Mouse (Mus musculus) ES-Bruce4 (cell line): ENCODE measurements around the gene Ak4. TPM values are rescaled to one million over a fixed set of nuclear protein-coding genes. Genes with fewer than 3 reads are reported as not detected.

Source experiments
- H3K27ac ChIP-seq: 2 replicates; pipeline ENCODE4 v1.5.1; 2012; ENCODE audit warnings: low read length, inconsistent platforms; ENCODE audit not compliant: insufficient read depth
- H3K27me3 ChIP-seq: 2 replicates; pipeline ENCODE4 v1.6.1; 2012; ENCODE audit warnings: mild to moderate bottlenecking, low read length, inconsistent platforms; ENCODE audit not compliant: control insufficient read depth, poor library complexity, insufficient read depth, severe bottlenecking
- H3K36me3 ChIP-seq: 2 replicates; pipeline ENCODE4 v1.6.1; 2012; ENCODE audit warnings: inconsistent platforms, mild to moderate bottlenecking, low read length, moderate library complexity; ENCODE audit not compliant: control insufficient read depth, poor library complexity, insufficient read depth, severe bottlenecking
- H3K4me1 ChIP-seq: one replicate; pipeline ENCODE4 v1.8.1; 2011; ENCODE audit warnings: low read length; ENCODE audit not compliant: control insufficient read depth, insufficient read depth
- H3K4me3 ChIP-seq: 2 replicates; pipeline ENCODE4 v1.5.1; 2011; ENCODE audit warnings: low read depth, mild to moderate bottlenecking, low read length
- H3K9ac ChIP-seq: 2 replicates; pipeline ENCODE4 v1.6.1; 2012; ENCODE audit warnings: low read depth, mild to moderate bottlenecking, inconsistent platforms; ENCODE audit not compliant: poor library complexity, severe bottlenecking
- H3K9me3 ChIP-seq: replicated peaks from 2 replicates; pipeline ENCODE4 v1.6.1; 2012; ENCODE audit warnings: mild to moderate bottlenecking, low read length, inconsistent platforms; ENCODE audit not compliant: control insufficient read depth, poor library complexity, insufficient read depth, severe bottlenecking
- CTCF ChIP-seq: IDR thresholded peaks from one replicate; pipeline ENCODE4 v1.8.1; 2011; ENCODE audit warnings: low read depth, low read length
- EP300 ChIP-seq: IDR thresholded peaks from 2 replicates; pipeline ENCODE4 v1.6.1; 2011; ENCODE audit warnings: low read depth, low read length; ENCODE audit not compliant: insufficient read depth
- POLR2A ChIP-seq: IDR thresholded peaks from one replicate; pipeline ENCODE4 v1.8.1; 2011; ENCODE audit warnings: low read length; ENCODE audit not compliant: insufficient read depth
- polyA plus RNA-seq: library from polyadenylated mRNA; stranded (reverse); fragments of >200 nt; gene quantifications from 2 replicates; pipeline ENCODE4 v1.2.4, GENCODE M21; 2011; ENCODE audit warnings: low read depth; ENCODE audit not compliant: missing spikeins, insufficient read depth, insufficient read length

Ak4 gene
- polyA plus RNA-seq, 1 experiment: 62.7 TPM

DNA sequence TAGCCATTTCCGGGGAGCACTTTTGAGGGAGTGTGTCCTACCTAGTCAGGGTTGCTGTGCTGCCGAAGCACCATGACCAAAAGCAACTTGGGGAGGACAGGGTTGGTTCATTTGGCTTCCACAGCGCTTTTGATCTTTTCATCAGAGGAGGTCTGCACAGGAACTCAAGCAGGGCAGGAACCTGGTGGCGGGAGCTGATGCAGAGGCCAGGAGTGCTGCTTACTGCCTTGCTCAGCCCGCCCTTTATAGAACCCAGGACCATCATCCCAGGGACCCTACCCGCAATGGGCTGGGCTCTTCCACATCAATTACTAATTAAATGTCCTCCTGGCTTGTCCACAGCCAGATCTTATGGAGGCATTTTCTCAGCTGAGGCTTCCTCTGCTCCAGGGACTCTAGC, 7.5 kb downstream of the Ak4 start:
- TF ChIP-seq EP300 (no peak), POLR2A (no peak), CTCF (no peak)
- Histone ChIP-seq H3K27me3 (no peaks in the 10 kb centered on the region), H3K9ac (no peak overlapping the region), H3K27ac (no peak overlapping the region), H3K4me1 (peaks cover 2% of the 10 kb centered on the region), H3K4me3 (no peak overlapping the region), H3K9me3 (no peaks in the 10 kb centered on the region), H3K36me3 (no peaks in the 10 kb centered on the region; the same call in 1 of the 2 replicates)

DNA sequence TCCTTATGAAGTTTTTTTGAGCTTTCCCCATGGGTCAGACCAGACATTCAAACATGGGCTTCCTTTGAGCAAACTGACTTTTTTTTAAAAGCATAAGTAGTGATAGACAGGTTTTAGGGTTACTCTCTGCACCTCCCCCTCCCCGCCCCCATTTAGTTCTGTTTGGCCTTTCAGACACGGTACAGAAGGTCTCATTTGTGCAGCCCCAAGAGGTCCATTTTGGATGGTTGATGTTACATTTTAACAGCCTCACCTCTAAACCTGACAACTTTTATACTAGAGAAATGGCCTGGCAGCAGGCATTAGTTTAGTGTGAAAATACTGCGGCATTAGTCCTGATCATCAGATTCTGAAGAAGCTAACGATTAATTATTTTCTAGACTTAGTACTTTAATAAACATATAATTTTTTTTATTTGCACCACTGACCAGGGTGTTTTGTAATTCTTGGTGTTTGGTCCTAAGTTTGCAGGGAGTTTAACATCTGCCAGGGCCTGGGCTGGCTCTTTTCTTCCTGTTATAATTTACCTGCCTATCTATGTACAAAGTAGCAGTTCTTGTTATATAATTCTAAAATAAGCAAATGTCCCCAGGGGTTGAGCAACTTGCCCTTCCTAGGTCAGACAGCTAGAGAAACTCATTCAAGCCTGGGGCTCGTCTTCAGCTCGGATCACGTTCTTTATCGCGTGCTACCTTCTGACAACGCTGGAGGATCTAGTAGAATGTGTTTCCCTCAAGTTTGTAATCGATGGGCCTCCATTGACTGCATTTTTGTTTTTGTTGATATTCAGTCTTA, 9.0 kb downstream of the Ak4 start:
- no peak for TF ChIP-seq CTCF
- no peak for TF ChIP-seq EP300
- TF ChIP-seq POLR2A: no peak
- Histone ChIP-seq H3K27ac (no peak overlapping the region), H3K9ac (no peak overlapping the region), H3K9me3 (no peaks in the 10 kb centered on the region), H3K4me1 (peaks cover 2% of the 10 kb centered on the region), H3K27me3 (no peaks in the 10 kb centered on the region), H3K4me3 (no peak overlapping the region), H3K36me3 (no peaks in the 10 kb centered on the region; the same call in 1 of the 2 replicates)

DNA sequence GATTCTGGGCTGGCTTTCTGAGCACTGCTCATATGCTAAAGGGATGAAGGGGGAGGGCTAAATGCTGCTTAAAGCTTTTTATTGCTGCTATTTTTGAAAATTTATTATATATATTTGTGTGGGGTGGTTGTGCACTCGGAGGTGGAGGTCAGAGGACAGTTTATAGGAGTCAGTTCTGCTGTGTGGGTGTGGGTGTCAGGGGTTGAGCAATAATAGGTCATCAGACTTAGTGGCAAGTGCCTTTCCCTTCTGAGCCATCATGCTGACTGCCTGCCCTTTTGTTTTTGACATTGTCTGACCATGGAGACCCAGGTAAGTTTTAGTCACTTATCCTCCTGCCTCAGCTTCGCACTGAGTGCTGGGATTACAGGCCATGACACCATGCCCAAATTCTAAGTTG, 10.0 kb downstream of the Ak4 start:
- Histone ChIP-seq H3K9me3 (no peaks in the 10 kb centered on the region), H3K9ac (no peak overlapping the region), H3K27ac (no peak overlapping the region), H3K4me3 (no peak overlapping the region), H3K4me1 (peaks cover 2% of the 10 kb centered on the region), H3K36me3 (0 out of 2 replicates have a peak, but pooled peaks cover 2% of the 10 kb centered on the region), H3K27me3 (no peaks in the 10 kb centered on the region)
- TF ChIP-seq EP300 (no peak), POLR2A (no peak), CTCF (no peak)

DNA sequence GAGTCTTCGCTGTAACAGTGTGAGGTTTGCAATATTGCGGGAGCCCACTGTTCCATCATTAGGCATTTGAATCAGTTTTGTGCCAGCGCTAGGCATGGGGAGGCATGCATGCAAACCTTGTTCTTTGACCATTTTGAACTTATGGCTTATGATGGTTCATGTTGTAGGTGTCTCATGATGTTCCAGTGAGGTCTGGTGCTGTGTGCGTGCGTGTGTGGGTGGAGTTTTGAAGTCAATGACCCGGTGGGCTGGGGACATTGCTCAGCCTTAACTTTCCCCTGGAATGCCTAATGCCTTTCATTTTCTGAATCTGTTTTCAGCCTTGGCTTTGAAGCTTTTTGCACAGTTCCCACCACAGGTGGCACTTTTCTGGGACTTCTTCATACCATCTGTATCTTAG, 10.9 kb downstream of the Ak4 start:
- Histone ChIP-seq H3K4me3 (no peak overlapping the region), H3K27ac (no peak overlapping the region), H3K36me3 (0 out of 2 replicates have a peak, but pooled peaks cover 3% of the 10 kb centered on the region), H3K9ac (no peak overlapping the region), H3K4me1 (peaks cover 2% of the 10 kb centered on the region), H3K9me3 (no peaks in the 10 kb centered on the region), H3K27me3 (no peaks in the 10 kb centered on the region)
- TF ChIP-seq EP300 (no peak), POLR2A (no peak), CTCF (no peak)

DNA sequence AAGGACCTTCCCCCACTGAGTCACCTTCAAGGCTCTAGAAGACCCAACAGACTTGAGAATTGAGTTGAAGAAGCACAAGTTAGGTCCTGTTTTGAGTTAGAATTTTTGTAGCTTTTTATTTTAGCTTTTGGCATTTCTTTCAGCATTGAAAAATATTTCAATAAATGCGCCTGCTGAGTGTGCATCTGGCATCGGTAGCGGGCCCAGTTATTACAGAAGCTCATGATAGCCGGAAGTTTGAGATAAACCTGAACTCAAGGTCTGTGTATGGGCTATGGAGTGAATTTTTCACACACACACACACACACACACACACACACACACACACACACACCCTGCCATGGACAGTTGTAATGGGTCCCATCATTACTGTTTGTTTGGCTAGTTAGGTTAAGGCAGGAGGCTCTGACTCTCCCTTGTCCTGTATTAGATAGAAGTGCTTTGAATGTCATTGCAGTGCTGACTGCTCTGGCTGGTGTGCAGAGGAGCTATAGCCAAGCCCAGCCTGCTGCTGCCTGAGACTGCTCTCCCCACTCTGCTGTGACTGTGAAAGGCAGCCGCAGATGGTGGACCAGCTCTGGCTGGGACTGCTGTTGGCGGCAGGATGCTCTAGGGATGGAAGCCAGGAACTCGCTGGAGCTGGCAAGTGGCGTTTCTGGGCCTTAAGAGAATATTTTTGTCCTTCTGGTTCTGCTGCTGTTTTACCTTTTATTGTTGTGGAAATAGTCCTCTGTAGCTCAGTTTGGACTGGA, 17.9 kb downstream of the Ak4 start:
- 0 out of 2 replicates have a peak, but pooled peaks cover 3% of the 10 kb centered on the region for H3K36me3 ChIP-seq
- no peak for TF ChIP-seq POLR2A
- TF ChIP-seq EP300: no peak
- TF ChIP-seq CTCF: no peak
- H3K27me3 ChIP-seq: no peaks in the 10 kb centered on the region
- H3K4me1 ChIP-seq: peaks cover 2% of the 10 kb centered on the region
- H3K27ac ChIP-seq: no peak overlapping the region
- H3K4me3 ChIP-seq: no peak overlapping the region
- H3K9ac ChIP-seq: no peak overlapping the region
- no peaks in the 10 kb centered on the region for H3K9me3 ChIP-seq
